Mouse (Mus musculus) megakaryocyte-erythroid progenitor cell, adult 5 weeks (primary cell): ENCODE data around the gene Zfp827. TPM values are rescaled to one million over a fixed set of nuclear protein-coding genes. Genes with fewer than 3 reads are reported as not detected.

Source experiments
- polyA plus RNA-seq: library from polyadenylated mRNA; stranded (reverse); fragments of >175 nt; gene quantifications from 2 replicates; pipeline ENCODE4 v1.2.3, GENCODE M21; 2012

Zfp827 gene
- polyA plus RNA-seq, result 0.55 and 0.69 TPM in 2 replicates

DNA sequence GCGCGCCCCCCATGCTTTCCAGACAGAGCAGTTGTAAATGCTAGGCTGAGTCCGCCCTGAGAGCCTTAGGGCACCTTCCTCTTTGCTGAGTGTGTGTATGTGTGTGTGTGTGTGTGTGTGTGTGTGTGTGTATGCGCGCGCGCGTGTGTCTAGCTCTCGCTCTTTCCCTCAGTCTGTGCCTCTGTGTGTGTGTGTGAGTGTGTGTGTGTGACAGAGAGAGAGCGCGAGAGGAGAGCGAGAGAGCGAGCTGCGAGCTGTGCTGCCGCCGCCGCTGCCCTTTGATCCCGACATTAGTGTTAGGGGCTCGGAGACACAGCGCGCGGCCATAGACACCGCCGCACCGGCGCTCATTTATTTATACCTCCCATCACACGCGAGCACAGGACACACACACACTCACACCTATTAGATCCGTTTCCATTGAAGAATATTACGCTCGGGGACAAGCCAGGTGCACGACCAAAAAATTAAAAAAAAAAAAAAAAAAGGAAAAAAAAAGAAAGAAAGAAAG lies at the start of gene Zfp827:
Zfp827 (plus strand) TSS at position 461 of the 511 bp plus-strand sequence.

Other genes with a start within 250 kb of the Zfp827 start
- 3.3 and 4.2 TPM in 2 replicates for gene Lsm6, start 207.3 kb upstream of the Zfp827 start, polyA plus RNA-seq
- gene 1700011L22Rik, start 220.1 kb downstream of the Zfp827 start, polyA plus RNA-seq, result not detected in 2 replicates